Mouse (Mus musculus): ENCODE results near the gene Eif5.
"Not testable (repeated sequence)": the region's sequence is repeated elsewhere in the genome, so short reads cannot be mapped to it uniquely, and the experiment has no call there.

Eif5 gene

DNA sequence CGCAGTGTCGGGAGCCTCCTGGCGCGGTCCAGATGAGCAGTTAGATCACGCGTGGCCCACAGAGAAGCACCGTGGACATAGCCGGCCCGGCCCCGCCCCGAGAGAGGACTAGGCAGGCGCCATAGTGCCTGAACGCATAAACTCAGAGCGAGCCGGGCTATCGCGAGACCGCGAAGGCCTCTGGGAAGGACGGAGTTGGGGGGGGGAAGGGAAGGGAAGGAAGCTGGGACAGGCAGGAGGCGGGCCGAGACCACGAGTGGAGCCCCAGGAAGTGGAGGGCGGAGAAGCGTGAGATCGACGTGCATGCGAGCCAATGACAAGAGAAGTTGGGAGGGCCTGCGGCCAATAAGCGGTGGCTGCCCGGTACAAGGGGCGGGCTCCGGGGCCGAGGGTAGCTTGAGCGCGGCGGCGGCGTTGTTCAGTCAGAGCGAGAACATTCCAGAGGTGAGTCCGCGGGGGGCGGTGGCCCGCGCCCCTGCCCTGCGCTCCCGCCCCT, at the start of gene Eif5:
Eif5 (plus strand) TSS at position 221 of the 496 bp plus-strand sequence.
- peak; percentile 100 for DNase-seq

DNA sequence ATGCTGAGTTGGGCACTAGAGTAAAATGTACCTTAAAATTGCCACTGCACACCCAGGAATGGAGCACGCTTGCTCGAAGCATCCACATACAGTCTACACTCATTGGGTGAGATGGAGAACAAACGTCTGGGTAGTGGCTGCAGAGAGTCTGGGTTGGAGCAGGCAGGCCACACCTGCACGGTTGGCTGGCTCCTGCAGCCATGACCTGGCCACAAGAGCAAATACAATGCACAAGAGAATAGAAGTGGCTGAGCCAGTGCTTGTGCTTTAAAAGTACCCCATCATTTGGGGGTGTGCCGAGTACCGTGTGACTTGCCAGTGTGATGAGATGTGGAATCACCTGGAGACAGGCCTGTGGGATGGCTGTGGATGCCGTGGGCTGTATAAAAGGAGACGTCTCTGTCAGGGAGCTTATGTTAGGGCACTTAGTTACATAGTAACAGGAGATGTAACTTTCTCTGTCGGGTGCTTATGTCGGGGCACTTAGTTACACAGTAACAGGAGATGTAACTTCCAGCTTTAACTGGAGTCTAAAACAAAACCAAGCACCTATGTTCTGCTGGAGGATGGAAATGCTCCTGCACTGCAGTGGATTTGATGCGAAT, 48.5 kb upstream of the Eif5 start:
- no peak for DNase-seq

DNA sequence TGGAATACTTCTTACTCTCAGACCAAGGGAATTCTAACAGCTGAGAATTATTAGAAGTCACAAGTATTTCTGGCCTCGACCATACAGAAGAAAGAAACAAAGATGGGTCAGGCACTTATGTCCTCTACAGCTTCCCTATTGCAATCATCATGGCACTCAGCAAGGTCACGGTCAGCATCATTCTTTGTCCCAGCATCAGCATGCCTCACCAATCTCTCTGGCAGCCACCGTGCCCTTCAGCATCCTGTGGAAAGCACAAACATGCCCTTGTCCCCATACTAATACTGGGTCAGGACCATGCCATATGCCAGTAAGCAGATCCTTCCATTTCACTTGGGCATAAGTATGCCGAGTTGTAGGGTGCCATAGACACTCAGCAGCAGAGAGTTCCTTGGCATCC, 42.9 kb upstream of the Eif5 start:
- no peak for DNase-seq

DNA sequence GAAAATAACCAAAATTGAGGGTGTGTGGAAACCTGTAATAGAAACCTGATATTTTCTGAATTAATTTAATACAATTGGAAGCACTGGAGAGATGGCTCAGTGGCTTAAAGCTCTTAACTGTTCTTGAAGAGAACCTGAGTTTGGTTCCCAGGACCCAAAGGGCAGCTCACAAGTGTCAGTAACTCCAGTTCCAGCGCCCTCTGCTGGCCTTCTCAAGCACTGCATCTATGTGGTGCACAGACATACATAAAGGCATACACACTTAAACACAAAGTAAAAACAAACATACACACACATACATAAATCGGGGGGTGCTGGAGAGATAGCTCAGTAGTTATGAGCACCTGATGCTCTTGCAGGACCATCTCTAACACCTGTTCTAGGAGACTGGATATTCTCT, 40.7 kb upstream of the Eif5 start:
- no peak for DNase-seq

DNA sequence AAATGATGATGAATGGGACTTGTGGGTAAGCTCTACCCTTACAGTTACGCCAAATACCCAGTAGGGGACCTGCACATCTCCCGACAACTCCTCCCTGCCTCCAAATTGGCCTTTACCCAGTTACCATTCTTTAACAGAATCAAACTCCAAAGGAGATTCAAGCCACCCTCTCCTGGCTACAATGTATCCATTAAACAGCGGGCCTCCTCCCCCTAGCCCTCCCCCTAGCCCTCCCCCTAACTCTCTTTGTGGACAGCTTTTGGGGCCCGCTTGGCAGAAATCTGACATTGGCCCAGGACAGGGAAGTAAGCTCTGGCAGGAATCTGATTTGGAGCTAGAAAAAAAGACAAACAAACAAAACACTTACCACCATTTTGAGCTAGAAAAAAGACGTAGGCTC, 38.2 kb upstream of the Eif5 start:
- no peak for DNase-seq

DNA sequence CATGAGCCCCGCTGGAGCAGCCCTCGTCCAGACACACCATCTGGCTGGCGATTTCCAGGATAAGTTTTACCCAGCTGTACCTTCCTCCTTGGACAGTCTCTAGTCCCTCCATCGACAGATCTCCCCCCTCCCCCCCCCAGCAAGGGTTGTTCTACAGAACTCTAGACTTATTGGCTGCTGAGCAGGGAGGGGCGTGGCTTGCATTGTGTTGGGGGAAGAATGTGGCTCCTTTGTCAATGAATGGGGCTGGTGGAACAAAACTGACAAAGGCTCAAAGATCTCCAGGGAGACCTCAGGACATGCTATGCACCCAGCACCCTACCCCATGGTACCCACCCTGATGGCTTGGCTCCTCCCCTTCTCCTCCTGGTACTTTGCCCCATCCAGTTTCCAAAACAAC, 37.1 kb upstream of the Eif5 start:
- DNase-seq = no peak

DNA sequence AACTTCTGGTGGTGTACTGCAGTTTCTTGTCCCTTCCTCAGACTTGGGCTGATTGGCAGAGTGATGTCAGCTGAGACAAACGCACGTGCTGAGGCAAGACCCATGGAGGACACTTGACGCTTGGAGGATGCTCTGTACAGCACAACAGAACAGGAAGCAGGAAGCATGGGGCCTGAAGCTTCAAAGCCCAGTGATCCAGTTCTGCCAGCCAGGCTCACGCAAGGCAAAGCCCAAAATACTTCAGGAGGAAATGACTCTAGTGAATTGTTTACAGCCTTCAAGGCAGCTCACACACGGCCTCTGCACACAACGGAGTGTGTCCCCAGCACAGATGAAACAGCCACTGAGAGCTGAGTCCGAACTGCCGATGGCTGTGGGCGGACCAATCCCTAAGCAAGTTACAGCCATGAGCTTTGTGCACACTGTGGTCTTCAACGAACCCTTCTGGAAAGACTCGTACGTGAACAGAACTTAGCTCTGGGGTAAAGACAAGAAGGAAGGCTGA, 34.7 kb upstream of the Eif5 start:
- no peak for DNase-seq

DNA sequence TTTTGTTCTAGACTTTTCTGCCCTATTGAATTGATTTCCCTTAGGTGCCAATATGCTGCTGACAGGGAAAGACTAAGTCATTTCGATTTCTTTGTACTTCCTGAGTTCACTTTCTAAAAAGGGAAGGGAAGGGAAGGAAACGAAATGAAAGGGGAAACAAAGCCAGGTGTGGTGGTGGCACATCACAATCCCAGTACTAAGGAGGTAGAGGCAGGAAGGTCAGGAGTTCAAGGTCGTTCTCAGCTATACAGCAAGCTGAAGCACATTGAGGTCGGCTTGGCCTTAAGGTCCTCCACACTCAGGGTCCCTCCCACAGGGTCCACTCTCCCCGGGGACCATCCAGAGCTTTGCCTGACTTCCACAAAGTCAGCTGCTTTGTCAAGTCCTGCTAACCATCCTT, 34.2 kb upstream of the Eif5 start:
- DNase-seq = no peak

DNA sequence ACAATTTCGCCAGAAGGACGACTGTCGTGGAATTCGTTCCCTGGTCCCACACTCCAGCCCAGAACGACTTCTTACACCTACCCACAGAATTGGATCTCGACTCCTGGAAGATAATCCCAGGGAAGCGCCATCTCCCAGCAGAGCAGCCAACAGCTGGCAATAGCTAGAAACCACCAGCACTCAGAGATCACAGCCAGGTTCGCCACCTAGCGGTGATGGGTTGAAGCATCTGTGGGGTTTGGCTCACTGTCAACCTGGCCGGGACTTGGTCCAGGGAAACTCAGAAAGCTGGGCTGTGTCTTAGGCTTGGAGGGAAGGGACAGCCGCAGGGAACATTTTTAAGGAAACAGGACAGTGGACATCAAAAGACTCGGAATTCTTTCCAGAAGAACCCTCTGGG, 32.9 kb upstream of the Eif5 start:
- DNase-seq = peak; percentile 98

DNA sequence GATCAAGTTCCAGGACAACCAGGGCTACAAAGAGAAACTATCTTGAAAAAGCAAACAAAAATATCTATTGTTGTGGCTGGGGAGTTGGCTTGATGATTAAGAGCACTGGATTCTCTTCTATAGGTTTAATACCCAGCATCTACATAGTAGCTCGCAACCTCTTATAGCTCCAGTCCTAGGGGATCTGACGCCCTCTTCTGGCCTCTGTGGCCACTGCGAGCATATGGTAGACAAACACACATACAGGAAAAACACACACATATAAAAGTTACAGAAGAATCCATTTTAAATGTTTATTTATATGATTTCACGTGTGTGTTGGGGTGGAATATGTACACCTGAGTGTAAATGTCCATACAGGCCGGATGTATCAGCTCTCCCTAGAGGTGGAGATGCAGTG, 30.8 kb upstream of the Eif5 start:
- DNase-seq = no peak

DNA sequence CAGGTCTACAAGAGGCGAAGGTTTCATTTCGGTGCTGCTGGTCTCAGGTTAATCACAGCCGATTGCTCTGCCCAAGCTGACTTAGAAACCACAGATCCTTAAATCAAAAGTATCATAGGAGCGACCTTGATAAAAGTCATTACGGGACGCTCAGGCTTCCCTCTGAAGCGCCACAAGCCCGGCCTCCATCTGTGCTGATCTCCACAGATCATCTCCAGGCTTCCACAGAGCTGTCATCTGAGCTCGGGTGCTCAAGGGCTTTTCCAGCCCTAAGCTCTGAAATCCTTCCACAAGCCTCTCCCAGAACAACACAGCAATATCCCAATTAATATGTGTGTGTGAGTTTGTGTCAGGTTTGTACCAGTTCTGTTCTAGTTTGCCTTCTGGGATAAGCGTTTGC, 29.9 kb upstream of the Eif5 start:
- DNase-seq = no peak

DNA sequence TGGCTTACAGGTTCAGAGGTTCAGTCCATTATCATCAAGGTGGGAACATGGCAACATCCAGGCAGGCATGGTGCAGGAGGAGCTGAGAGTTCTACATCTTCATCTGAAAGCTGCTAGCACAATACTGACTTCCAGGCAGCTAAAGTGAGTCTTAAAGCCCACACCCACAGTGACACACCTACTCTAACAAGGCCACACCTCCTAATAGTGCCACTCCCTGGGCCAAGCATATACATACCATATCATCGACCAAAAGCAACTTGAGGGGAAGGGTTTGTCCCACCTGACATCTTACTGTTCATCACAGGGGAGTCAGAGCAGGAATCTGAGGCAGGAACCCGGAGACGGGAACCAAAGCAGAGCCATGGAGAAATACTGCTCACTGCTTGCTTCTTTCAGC, 29.4 kb upstream of the Eif5 start:
- not testable (repeated sequence) for DNase-seq

DNA sequence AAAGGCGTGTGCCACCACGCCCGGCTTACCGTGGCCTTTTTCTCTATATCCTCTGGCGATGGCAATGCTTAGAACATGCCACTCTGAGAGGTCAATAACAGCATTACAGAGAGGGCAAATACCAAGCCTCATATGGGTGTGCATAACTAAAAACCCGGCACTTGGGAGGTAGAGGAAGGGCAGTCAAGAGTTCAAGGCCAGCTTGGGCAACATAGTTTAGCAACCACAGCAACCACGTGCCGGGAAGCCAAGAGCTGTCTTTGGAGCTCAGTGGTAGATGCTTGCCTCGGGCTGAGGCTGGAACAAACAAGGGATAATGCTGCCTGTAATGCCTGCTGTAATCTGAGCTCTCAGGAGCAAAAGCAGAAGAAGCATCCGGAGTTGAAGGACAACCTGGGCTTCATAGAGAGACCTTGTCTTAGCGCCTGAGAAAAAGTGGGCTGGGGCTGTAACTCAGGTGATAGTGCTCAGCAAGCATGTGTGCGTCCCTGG, 25.2 kb upstream of the Eif5 start:
- no peak for DNase-seq

DNA sequence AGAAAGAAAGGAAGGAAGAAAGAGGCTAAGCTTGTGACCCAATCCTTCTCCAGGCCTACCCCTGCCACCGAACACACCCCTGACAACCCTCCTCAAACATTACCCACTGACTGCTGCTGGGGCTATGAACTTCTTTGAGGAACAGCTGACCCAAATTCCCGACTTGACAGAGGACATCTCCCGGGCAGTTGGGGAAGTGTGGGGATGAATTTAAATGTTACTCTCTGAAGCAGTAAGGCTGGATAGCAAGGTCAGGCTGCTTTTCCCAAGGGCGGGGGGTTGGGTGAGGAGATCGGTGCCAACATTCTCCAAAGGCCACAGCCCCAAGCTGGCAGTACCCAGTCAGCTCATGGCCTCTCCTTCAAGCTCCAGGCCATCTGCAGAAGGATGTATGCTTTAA, 24.1 kb upstream of the Eif5 start:
- DNase-seq = no peak

DNA sequence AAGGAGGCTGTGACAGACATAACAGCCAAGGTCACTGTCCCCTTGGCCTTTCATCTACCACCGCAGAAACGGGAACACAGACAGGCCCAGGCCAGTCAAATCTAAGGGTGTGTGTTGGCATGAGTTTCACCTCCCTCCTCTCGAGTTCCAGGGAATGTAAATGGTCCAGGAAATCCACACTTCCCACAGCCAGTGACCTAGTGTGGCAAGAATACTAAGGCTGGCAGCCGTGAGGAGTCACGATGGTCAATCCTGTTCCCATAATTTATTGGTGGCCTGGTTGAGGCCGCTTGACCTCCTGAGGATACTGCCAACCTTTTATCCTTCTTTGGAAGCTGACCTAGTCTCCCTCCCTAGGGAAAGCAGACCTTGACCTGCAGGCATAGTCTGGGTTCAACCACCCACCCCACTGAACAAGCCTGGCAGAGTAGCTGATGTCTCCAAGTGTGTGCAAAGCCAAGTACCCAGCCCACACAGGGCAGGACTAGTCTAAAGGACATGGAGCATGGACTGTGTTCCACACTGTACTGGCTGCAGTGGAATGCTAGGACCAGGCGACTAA, 23.5 kb upstream of the Eif5 start:
- DNase-seq = peak; percentile 89

DNA sequence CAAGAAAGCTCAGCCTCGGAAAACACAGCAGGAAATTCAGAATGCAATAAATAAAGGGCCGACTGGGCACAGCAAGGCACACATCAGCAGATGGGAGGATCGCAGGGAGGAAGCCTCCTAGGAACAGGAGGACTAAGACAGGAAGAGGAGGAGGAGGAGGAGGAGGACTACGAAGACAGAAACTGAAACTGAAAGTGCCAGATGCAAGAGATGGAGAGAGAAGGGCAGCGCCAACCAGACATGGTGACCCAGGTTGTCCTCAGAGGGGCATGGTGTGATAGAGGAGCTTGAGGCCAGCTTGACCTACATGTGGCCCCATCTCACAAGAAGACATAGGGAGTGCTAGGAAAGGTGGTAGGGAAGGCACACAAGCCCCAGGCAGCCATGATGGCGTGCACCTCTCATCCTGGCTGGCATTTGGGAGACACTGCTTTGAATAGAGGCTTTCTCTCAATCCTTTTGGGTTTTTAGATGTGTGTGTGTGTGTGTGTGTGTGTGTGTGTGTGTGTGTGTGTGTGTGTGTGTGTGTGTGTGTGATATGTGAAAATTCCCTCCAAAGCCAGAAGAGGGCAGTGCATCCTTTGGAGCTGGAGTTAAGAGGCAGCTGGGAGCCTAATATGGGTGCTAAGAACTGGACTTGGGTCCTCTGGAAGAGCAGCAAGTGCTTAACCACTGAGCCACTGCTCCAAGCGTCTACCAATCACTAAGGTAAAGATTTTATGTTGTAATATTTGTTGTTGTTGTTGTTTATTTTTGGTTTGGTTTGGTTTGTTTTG, 22.8 kb upstream of the Eif5 start:
- no peak for DNase-seq

DNA sequence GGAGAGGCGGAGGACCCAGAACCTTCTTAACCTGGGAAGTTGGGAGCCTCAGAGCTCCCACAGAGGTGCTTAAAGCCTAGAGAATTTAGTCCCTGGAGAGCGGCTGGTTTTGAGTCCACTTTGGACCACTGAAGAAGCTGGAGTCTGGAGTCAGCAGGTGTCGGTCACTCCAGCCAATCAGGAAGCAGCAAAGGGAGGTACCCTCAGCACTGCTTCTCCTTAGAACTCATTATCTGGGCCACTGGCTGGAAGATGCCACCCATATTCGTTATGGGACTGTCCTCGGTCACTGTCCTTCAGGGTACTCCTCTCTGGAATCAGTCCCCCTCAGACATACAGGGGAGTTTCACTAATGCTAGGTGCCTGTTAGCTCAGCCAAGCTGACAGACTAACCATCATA, 21.9 kb upstream of the Eif5 start:
- DNase-seq = no peak

DNA sequence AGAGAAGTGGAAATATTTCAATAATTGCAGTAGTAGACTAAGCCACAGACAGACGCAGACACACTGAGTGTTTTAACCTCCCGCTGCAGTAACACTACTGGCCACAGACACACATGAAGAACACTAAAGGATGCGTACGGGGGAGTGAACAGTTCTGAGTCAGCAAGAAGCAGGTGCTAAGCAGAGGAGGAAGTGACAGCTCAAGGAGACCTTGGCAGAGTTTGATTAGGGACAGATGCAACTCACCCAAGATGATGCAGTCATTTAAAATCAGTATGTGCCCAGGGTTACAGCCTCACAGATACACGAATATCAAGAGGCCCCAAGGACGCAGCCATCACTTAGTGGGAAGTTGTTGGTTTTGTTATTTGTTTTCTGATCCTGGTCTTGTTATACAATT, 21.0 kb upstream of the Eif5 start:
- no peak for DNase-seq

DNA sequence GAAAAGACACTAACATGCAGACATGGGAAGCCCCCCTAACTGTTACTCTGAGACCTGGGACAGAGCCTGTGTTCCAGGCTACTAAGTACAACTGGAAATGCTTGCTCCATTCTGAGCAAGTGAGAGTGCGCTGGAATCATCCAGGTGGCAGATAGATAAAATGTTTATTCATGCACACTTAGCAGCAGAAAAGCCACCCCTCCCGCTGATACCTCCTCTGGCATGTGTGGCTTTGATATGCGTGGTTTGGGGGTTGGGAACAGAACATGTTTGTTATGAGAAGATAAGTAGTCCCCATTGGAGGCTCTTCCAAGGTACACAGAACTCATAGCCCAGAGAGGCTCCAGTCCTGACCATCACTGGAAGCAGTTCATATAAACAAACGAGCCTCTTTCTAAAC, 19.9 kb upstream of the Eif5 start:
- DNase-seq = no peak

DNA sequence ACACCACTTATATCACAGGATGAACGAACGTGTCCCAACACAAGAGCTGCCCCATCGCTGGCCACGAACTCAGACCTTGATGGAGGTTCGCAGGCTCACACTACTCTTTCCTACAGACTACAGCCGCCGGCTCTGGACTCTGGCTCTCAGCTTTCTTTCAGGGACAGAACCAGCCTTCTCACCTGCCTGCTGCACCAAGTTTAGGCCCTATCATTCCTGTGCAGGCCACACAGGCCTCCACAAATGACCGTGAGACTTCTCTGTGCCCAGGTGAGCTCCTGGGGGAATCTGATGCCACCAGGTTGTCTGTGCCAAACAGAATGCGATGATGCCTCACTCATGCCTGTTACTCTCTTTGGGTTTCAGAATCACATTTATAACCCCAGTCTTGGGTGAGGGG, 19.4 kb upstream of the Eif5 start:
- DNase-seq = no peak

DNA sequence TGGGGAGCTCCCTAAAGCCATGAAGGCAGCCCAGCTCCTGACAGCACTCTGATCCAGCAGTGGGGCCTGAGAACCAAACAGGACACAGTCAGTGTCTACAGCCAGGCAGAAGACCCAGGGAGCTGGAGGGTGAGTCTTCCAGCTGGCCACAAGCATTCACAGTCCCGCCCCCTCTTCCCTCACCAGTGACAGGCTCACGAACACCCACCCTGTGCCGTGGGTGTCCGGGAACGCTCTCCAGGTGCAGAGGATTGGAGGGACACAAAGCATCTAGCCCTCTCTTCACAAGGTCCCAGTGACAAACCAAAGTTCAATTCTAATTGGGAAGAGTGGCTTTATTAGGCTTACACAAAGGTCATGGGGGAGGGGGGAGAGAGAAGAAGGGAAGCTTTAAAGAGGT, 18.0 kb upstream of the Eif5 start:
- DNase-seq = no peak

DNA sequence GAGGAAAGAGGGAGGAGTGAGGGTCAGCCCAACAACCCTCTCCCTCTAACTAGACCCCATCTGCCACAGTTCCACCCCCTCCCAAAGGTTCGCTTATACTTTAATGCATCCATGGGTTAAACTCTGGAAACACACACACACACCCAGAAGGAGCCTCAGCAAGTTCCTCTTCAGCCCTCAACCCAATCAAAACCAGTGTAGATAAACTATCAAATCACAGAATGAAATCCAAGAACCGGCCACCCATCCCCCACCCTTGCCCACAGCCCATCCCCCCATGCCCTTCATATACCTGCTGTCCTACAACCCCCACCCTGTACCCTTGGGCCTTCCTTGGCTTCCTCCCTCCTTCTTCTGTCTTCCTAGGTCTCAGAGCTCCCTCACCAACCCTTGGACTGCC, 16.8 kb upstream of the Eif5 start:
- DNase-seq = no peak

DNA sequence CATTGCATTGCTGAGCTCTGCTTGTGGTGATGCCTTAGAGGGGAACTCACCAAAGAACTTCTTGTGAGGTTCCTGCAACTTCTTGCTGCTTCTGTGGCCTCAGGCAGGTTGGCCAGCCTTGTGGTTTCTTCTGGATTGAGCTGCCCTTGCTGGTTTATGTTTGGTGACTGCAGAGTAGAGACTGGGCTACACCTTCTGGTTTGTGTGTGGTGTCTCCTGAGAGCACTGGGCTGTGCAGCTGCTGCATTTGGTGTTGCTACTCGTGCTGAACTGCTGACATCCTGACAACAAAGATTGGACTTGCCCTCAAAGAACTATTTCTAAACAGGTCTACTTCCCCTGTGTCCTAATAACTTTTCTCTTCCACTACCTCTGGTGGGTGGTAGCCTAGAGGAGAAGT, 13.3 kb upstream of the Eif5 start:
- no peak for DNase-seq

DNA sequence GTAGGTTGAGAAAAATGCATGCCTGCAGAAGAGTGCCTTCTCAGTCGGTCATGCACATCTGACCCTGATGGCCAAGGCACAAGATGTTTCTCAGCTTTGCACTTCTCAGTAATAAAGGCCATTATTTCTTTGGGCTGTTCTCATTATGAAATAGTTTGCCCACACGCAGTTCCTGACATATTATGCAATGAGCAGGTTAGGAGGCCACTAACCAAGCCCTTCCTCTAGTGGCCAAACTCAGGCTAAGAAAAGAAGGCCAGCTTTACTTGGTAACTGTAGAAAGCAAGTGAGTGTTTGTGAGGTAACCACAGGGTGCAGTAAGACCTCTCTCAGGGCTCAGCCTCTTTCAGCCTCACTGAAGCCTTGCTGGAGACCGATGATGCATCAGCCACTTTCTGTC, 12.9 kb upstream of the Eif5 start:
- DNase-seq = no peak
